24 mouse cellular contexts compared by ENCODE assay signal in genomic region chr11:100371981-100372558, GRCm38 (mm10). TPM values are rescaled to one million over a fixed set of nuclear protein-coding genes. Genes with fewer than 3 reads are reported as not detected.
A peak's percentile ranks its signal among the peaks of the same experiment; 100 is the strongest.
DNase-seq lines count a peak whose midpoint lies in the region; ATAC-seq and TF ChIP-seq lines count a peak whose summit lies in the region.
"Had no signal": no experiment of that assay in that cellular context is flagged by ENCODE, and none has a peak within 500 bp of the region (broad histone marks: within the 10 kb centered on the region; RNA-seq: fewer than 3 reads in every experiment).

No protein-coding gene starts in this region.

- no peaks in the 10 kb centered on the region for H3K9me3 ChIP-seq in forebrain, embryonic 12.5 days
- no peaks in the 10 kb centered on the region for H3K9me3 ChIP-seq in forebrain, embryonic 14.5 days (replicated peaks; ENCODE audit: control insufficient read depth, low read length)
- no peaks in the 10 kb centered on the region for H3K9me3 ChIP-seq in CH12.LX (replicated peaks; ENCODE audit: low read length)
- no peaks in the 10 kb centered on the region for H3K9me3 ChIP-seq in limb, embryonic 13.5 days
- H3K9me3 ChIP-seq: G1E; heart, embryonic 15.5 days; limb, embryonic 15.5 days; neural tube, embryonic 13.5 days had no signal

- peaks cover 9% of the 10 kb centered on the region for H3K4me1 ChIP-seq in forebrain, embryonic 12.5 days
- no peaks in the 10 kb centered on the region for H3K4me1 ChIP-seq in forebrain, embryonic 14.5 days (ENCODE audit: control insufficient read depth, insufficient read depth, low read length)
- peaks cover 0 to 3% of the 10 kb centered on the region in 2 experiments; a peak in 2 of 4 replicates for H3K4me1 ChIP-seq in CH12.LX (ENCODE audit: control insufficient read depth in 1 of 2, insufficient read depth in 2 of 2)
- H3K4me1 ChIP-seq in limb, embryonic 13.5 days: no peaks in the 10 kb centered on the region
- H3K4me1 ChIP-seq: limb, embryonic 15.5 days; neural tube, embryonic 13.5 days had no signal

- TF ChIP-seq CTCF in CH12.LX (conservative IDR thresholded peaks at IDR 0.05 in 1 of 2, IDR thresholded peaks at IDR 0.05 in 1 of 2; ENCODE audit: low read depth in 2 of 2, low read length in 2 of 2): no peak

- H3K4me2 ChIP-seq in forebrain, embryonic 12.5 days: no peak overlapping the region
- no peak overlapping the region for H3K4me2 ChIP-seq in forebrain, embryonic 14.5 days (ENCODE audit: low read length)
- no peak overlapping the region for H3K4me2 ChIP-seq in CH12.LX (ENCODE audit: insufficient read depth, low read depth, poor library complexity, severe bottlenecking)
- H3K4me2 ChIP-seq in limb, embryonic 13.5 days (replicated peaks): no peak overlapping the region
- H3K4me2 ChIP-seq: heart, embryonic 15.5 days; limb, embryonic 15.5 days; neural tube, embryonic 13.5 days had no signal

- dilution Hi-C loops in CH12.LX (cut with MboI; ENCODE audit: extremely low pct_ligation_motif_present, extremely low pct_unique_long_range_greater_than_20kb, low sequenced_read_pairs): no loop called here

- in situ Hi-C loops in CH12.LX (cut with MboI; ENCODE audit: low pct_ligation_motif_present, low pct_unique_long_range_greater_than_20kb, low sequenced_read_pairs): no loop called here

- no peak for TF ChIP-seq EP300 in CH12.LX (IDR thresholded peaks at IDR 0.05; ENCODE audit: low read length)

- 0 out of 2 replicates have a peak, but pooled peaks have one; percentile 23 for ATAC-seq in forebrain, embryonic 12.5 days (ENCODE audit: low FRiP score)
- ATAC-seq in forebrain, embryonic 14.5 days: no peak
- no peak for ATAC-seq in limb, embryonic 13.5 days (ENCODE audit: low FRiP score, low read depth)
- ATAC-seq: liver, postnatal 0 days had no signal

- peaks cover 12% of the 10 kb centered on the region for H3K36me3 ChIP-seq in forebrain, embryonic 12.5 days (replicated peaks)
- H3K36me3 ChIP-seq in forebrain, embryonic 14.5 days (ENCODE audit: control insufficient read depth, insufficient read depth, low read length): peaks cover 36% of the 10 kb centered on the region
- H3K36me3 ChIP-seq in CH12.LX (replicated peaks in 1 of 2; ENCODE audit: control insufficient read depth in 1 of 2, insufficient read depth in 1 of 2, low read length in 1 of 2): no peaks in the 10 kb centered on the region
- peaks cover 56% of the 10 kb centered on the region for H3K36me3 ChIP-seq in limb, embryonic 13.5 days
- H3K36me3 ChIP-seq: G1E had no signal

- 66% methylated on average over 7 of the region's 8 CpGs for WGBS in forebrain, embryonic 12.5 days
- WGBS in forebrain, embryonic 14.5 days: 72% methylated on average over 7 of the region's 8 CpGs
- WGBS in limb, embryonic 13.5 days: 52% methylated on average over 7 of the region's 8 CpGs

- no peak overlapping the region for H3K9ac ChIP-seq in forebrain, embryonic 12.5 days
- H3K9ac ChIP-seq in forebrain, embryonic 14.5 days (ENCODE audit: low read length): no peak overlapping the region
- H3K9ac ChIP-seq in CH12.LX (ENCODE audit: insufficient read depth, low read depth): no peak overlapping the region
- H3K9ac ChIP-seq in limb, embryonic 13.5 days: 0 out of 2 replicates have a peak overlapping the region, but pooled peaks have one; percentile 25
- H3K9ac ChIP-seq: heart, embryonic 15.5 days; limb, embryonic 15.5 days; liver, postnatal 0 days; neural tube, embryonic 13.5 days had no signal

- H3K27ac ChIP-seq in forebrain, embryonic 12.5 days: 0 out of 2 replicates have a peak overlapping the region, but pooled peaks have one; percentile 13
- H3K27ac ChIP-seq in forebrain, embryonic 14.5 days (ENCODE audit: low read depth, low read length): no peak overlapping the region
- H3K27ac ChIP-seq in CH12.LX (ENCODE audit: insufficient read depth, low read depth): no peak overlapping the region
- H3K27ac ChIP-seq in limb, embryonic 13.5 days: no peak overlapping the region
- H3K27ac ChIP-seq: heart, embryonic 15.5 days; limb, embryonic 15.5 days; neural tube, embryonic 13.5 days had no signal

- no peaks in the 10 kb centered on the region for H3K79me2 ChIP-seq in CH12.LX (replicated peaks; ENCODE audit: control insufficient read depth, extremely low read depth, insufficient read depth, poor library complexity, severe bottlenecking)

- TF ChIP-seq RAD21 in CH12.LX (IDR thresholded peaks at IDR 0.05; ENCODE audit: low read depth, low read length): no peak

- no peak overlapping the region for H3K4me3 ChIP-seq in forebrain, embryonic 12.5 days (replicated peaks)
- H3K4me3 ChIP-seq in forebrain, embryonic 14.5 days (ENCODE audit: low read depth, low read length): no peak overlapping the region
- no peak overlapping the region for H3K4me3 ChIP-seq in CH12.LX (replicated peaks in 1 of 3; ENCODE audit: low read depth in 2 of 3, low read length in 2 of 3, poor library complexity in 1 of 3)
- no peak overlapping the region for H3K4me3 ChIP-seq in limb, embryonic 13.5 days
- H3K4me3 ChIP-seq: heart, embryonic 15.5 days; limb, embryonic 15.5 days; neural tube, embryonic 13.5 days had no signal

- no peak for DNase-seq in forebrain, embryonic 14.5 days (ENCODE audit: low spot score)
- DNase-seq in CH12.LX (ENCODE audit: extremely low read depth): peak; percentile 23
- peak; percentile 50 for DNase-seq in embryo, embryonic 11 days
- DNase-seq in ovary, postnatal 14 days (ENCODE audit: low spot score): no peak
- DNase-seq in cerebellum, postnatal 25 days: no peak
- DNase-seq in ovary, adult 18-20 months (ENCODE audit: low spot score): no peak
- DNase-seq: adrenal gland, adult 8-10 months; B cell, adult 2 months; cerebellum, adult 2 months; liver, postnatal 0 days; lung, postnatal 36 days; right cerebral cortex, adult 18-20 months had no signal

- no peaks in the 10 kb centered on the region for H3K27me3 ChIP-seq in forebrain, embryonic 12.5 days
- H3K27me3 ChIP-seq in forebrain, embryonic 14.5 days (replicated peaks; ENCODE audit: control insufficient read depth, insufficient read depth, low read length): no peaks in the 10 kb centered on the region
- peaks cover 38% of the 10 kb centered on the region for H3K27me3 ChIP-seq in CH12.LX (replicated peaks)
- H3K27me3 ChIP-seq in limb, embryonic 13.5 days: no peaks in the 10 kb centered on the region
- H3K27me3 ChIP-seq: heart, embryonic 15.5 days; limb, embryonic 15.5 days; neural tube, embryonic 13.5 days had no signal

- TF ChIP-seq POLR2A in CH12.LX (IDR thresholded peaks at IDR 0.05; ENCODE audit: low read depth, low read length): no peak

TF ChIP-seq in CH12.LX, 34 proteins besides CTCF, POLR2A, EP300 and RAD21 (continues in another document):
- TF ChIP-seq MXI1 (IDR thresholded peaks at IDR 0.05; ENCODE audit: low read depth, low read length) (no peak), CHD2 (IDR thresholded peaks at IDR 0.05; ENCODE audit: low read length) (no peak), ZC3H11A (IDR thresholded peaks at IDR 0.05; ENCODE audit: low read depth, low read length) (no peak), PAX5 (IDR thresholded peaks at IDR 0.05; ENCODE audit: low read length) (no peak), SMC3 (IDR thresholded peaks at IDR 0.05; ENCODE audit: low read depth, low read length) (no peak), JUND (conservative IDR thresholded peaks at IDR 0.05; ENCODE audit: low read depth, low read length) (no peak; the same call in 1 of the 2 replicates), MAX (IDR thresholded peaks at IDR 0.05; ENCODE audit: low read length) (no peak), ETS1 (conservative IDR thresholded peaks at IDR 0.05; ENCODE audit: low read depth, low read length) (no peak), SIN3A (IDR thresholded peaks at IDR 0.05; ENCODE audit: low read length) (no peak)

RNA-seq across cellular contexts. Expression of gene Hap1, which starts 16.1 kb away (rescaled TPM):
- polyA plus RNA-seq in forebrain, embryonic 12.5 days (2016; fragmentation: Nextera tagmentation; extraction: Ambion mirVana): 96.3 and 116 TPM in 2 replicates
- 55.1 and 81.9 TPM in 2 replicates for polyA plus RNA-seq in forebrain, embryonic 14.5 days (2014; fragmentation: Nextera tagmentation; extraction: Ambion mirVana)
- total RNA-seq in CH12.LX (2012; rRNA removed): 0.21 and 0.34 TPM in 2 replicates
- total RNA-seq in CH12.LX (2014; rRNA removed): not detected in 2 replicates
- polyA plus RNA-seq in CH12.LX (2012; ENCODE audit: insufficient read length, low read depth): 0.22 TPM in 1 of 2 replicates, not detected in the other
- polyA plus RNA-seq in limb, embryonic 13.5 days (2015; fragmentation: Nextera tagmentation; extraction: Ambion mirVana): 2.8 and 3.2 TPM in 2 replicates
- total RNA-seq: monocyte, adult 5-6 weeks had no signal
- polyA plus RNA-seq: G1E had no signal

RNA-seq across cellular contexts. Expression of gene Jup, which starts 25.5 kb away (rescaled TPM):
- polyA plus RNA-seq in forebrain, embryonic 12.5 days (2016; fragmentation: Nextera tagmentation; extraction: Ambion mirVana): 37.6 and 40.5 TPM in 2 replicates
- 33.3 and 50.8 TPM in 2 replicates for polyA plus RNA-seq in forebrain, embryonic 14.5 days (2014; fragmentation: Nextera tagmentation; extraction: Ambion mirVana)
- total RNA-seq in CH12.LX (2012; rRNA removed): 0.92 and 1.1 TPM in 2 replicates
- 0.34 and 0.68 TPM in 2 replicates for total RNA-seq in CH12.LX (2014; rRNA removed)
- polyA plus RNA-seq in CH12.LX (2012; ENCODE audit: insufficient read length, low read depth): 1.3 and 1.4 TPM in 2 replicates
- polyA plus RNA-seq in limb, embryonic 13.5 days (2015; fragmentation: Nextera tagmentation; extraction: Ambion mirVana): 62.7 and 73.6 TPM in 2 replicates
- polyA plus RNA-seq: G1E had no signal

RNA-seq across cellular contexts. Expression of gene Gast, which starts 37.9 kb away (rescaled TPM):
- polyA plus RNA-seq in forebrain, embryonic 12.5 days (2016; fragmentation: Nextera tagmentation; extraction: Ambion mirVana): 1.1 TPM in 1 of 2 replicates, not detected in the other
- polyA plus RNA-seq in forebrain, embryonic 14.5 days (2014; fragmentation: Nextera tagmentation; extraction: Ambion mirVana): 0.43 and 0.93 TPM in 2 replicates
- total RNA-seq in CH12.LX (2012; rRNA removed) (not detected in 2 replicates), CH12.LX (2014; rRNA removed) (not detected in 2 replicates)
- polyA plus RNA-seq in CH12.LX (2012; ENCODE audit: insufficient read length, low read depth): not detected in 2 replicates
- not detected in 2 replicates for polyA plus RNA-seq in limb, embryonic 13.5 days (2015; fragmentation: Nextera tagmentation; extraction: Ambion mirVana)
- total RNA-seq: adrenal gland, adult 8-10 months; G1E; left cerebral cortex, adult 8-10 months; monocyte, adult 5-6 weeks had no signal
- polyA plus RNA-seq: cerebellum, adult 2 months; embryonic facial prominence, embryonic 11.5 days; G1E; gonadal fat pad, adult 2 months; heart, embryonic 15.5 days; kidney, embryonic 14.5 days; liver, postnatal 0 days; neural tube, embryonic 13.5 days; testis, adult 2 months had no signal

RNA-seq across cellular contexts. Expression of gene P3h4, which starts 42.6 kb away (rescaled TPM):
- 15.9 and 18.9 TPM in 2 replicates for polyA plus RNA-seq in forebrain, embryonic 12.5 days (2016; fragmentation: Nextera tagmentation; extraction: Ambion mirVana)
- 14.5 and 16.3 TPM in 2 replicates for polyA plus RNA-seq in forebrain, embryonic 14.5 days (2014; fragmentation: Nextera tagmentation; extraction: Ambion mirVana)
- total RNA-seq in CH12.LX (2012; rRNA removed) (0.04 TPM in 1 of 2 replicates, not detected in the other), CH12.LX (2014; rRNA removed) (not detected in 2 replicates)
- polyA plus RNA-seq in CH12.LX (2012; ENCODE audit: insufficient read length, low read depth): not detected in 2 replicates
- 77.1 and 81.9 TPM in 2 replicates for polyA plus RNA-seq in limb, embryonic 13.5 days (2015; fragmentation: Nextera tagmentation; extraction: Ambion mirVana)
- total RNA-seq: G1E had no signal
- polyA plus RNA-seq: G1E had no signal

RNA-seq across cellular contexts. Expression of gene Fkbp10, which starts 43.4 kb away (rescaled TPM):
- polyA plus RNA-seq in forebrain, embryonic 12.5 days (2016; fragmentation: Nextera tagmentation; extraction: Ambion mirVana): 27.0 and 32.1 TPM in 2 replicates
- 16.1 and 20.8 TPM in 2 replicates for polyA plus RNA-seq in forebrain, embryonic 14.5 days (2014; fragmentation: Nextera tagmentation; extraction: Ambion mirVana)
- 0.34 and 0.63 TPM in 2 replicates for total RNA-seq in CH12.LX (2012; rRNA removed)
- total RNA-seq in CH12.LX (2014; rRNA removed): 0.24 and 0.46 TPM in 2 replicates
- polyA plus RNA-seq in CH12.LX (2012; ENCODE audit: insufficient read length, low read depth): 0.30 and 0.31 TPM in 2 replicates
- polyA plus RNA-seq in limb, embryonic 13.5 days (2015; fragmentation: Nextera tagmentation; extraction: Ambion mirVana): 169 and 170 TPM in 2 replicates
- polyA plus RNA-seq: G1E had no signal

Comparison
In these comparisons a context has a peak if more than half of its experiments do, and no peak if none do; other contexts are left out.
1. DNase-seq: peak in CH12.LX (single experiment) and embryo, embryonic 11 days (single experiment); none in forebrain, embryonic 14.5 days (single experiment), ovary, postnatal 14 days (single experiment), cerebellum, postnatal 25 days (0 of 2) and ovary, adult 18-20 months (single experiment).
2. RNA of gene Hap1, which starts 16.1 kb away (polyA plus RNA-seq): 96.3 to 116 TPM in forebrain, embryonic 12.5 days and 55.1 to 81.9 TPM in forebrain, embryonic 14.5 days; 2.8 to 3.2 TPM in limb, embryonic 13.5 days and 0.22 TPM in CH12.LX; every median in the first group is over 10 times any median in the second.
3. RNA of gene Jup, which starts 25.5 kb away (polyA plus RNA-seq): 62.7 to 73.6 TPM in limb, embryonic 13.5 days, 37.6 to 40.5 TPM in forebrain, embryonic 12.5 days and 33.3 to 50.8 TPM in forebrain, embryonic 14.5 days; 1.3 to 1.4 TPM in CH12.LX; every median in the first group is over 10 times any median in the second.